Mouse (Mus musculus): ENCODE measurements at regions not wholly inside any gene's neighbourhood (a gene's known extent, or its start where the extent isn't known, plus 50 kb on each side); places are given as distances from the start of the nearest gene placed in this dataset.
"Not testable (repeated sequence)": the region's sequence is repeated elsewhere in the genome, so short reads cannot be mapped to it uniquely, and the experiment has no call there.

DNA sequence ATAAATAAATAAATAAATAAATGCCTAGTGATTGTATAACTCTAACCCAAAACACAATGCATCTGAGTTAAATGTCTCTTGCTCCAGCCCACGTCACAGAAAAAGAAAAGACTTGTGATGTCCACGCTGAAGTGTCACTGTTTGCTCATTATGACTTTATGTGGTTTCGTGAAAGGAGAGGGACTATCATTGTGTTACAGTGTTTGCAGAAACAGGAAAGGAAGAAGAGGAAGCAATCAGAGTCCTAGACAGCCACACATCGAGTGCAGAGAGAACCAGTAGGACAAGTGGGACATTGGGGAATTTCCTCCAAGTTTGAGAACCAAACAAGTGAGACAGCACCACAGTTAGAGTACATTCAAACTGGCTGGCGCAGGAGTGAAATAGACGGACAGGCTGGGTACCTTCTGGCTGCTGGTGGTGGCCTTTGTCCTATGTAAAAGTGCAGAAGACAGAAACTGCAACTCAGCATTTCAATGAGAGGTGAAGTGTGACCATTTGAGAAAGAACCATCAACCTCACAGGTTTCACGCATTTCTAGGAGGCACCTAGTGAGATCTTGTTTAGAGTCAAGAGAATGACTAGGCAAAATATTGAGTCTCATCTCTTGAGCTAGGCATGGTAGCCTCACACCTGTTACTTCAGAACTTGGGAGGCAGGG, 59.6 kb downstream of the Fasl start:
- no peaks in the 10 kb centered on the region for H3K9me3 ChIP-seq (replicated peaks; ENCODE audit: low read length)
- no peak; the same call in 1 of the 2 replicates for ATAC-seq (replicated peaks; ENCODE audit: low FRiP score, low read depth)
- H3K27me3 ChIP-seq (ENCODE audit: insufficient read depth, low read length), result no peaks in the 10 kb centered on the region
- WGBS, result 82% methylated on average over 7 of the region's 7 CpGs
- H3K27ac ChIP-seq, result no peak overlapping the region
- H3K36me3 ChIP-seq (ENCODE audit: insufficient read depth, low read length), result no peaks in the 10 kb centered on the region
- H3K4me2 ChIP-seq (ENCODE audit: low read length), result no peak overlapping the region
- DNase-seq (ENCODE audit: low spot score), result no peak
- no peak overlapping the region for H3K4me3 ChIP-seq (replicated peaks; ENCODE audit: low read depth, low read length)
- no peak overlapping the region for H3K9ac ChIP-seq (ENCODE audit: low read depth, low read length)
- H3K4me1 ChIP-seq (replicated peaks; ENCODE audit: insufficient read depth, low read length), result no peaks in the 10 kb centered on the region
- no peak for TF ChIP-seq CTCF (IDR thresholded peaks at IDR 0.05; ENCODE audit: low read depth)

DNA sequence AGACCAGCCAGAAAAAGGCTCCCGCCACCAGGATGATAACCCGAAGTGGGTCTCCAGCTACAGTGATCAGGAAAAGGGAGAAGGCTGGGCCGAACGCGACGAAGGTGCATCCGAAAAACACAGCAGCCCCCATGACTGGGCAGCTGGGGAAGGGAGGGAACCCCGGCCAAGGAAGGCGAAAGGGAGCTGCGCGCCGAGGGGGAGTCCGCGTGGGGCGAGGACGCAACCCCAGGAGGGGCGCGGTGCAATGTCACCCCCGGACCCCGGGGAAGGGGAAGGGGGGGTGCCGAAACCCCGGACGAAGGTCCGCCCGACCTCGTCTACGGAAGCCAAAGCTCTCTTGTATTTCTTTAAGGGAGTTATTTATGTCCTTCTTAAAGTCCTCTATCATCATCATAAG, 60.9 kb downstream of the Fasl start:
- not testable (repeated sequence) for H3K36me3 ChIP-seq (ENCODE audit: insufficient read depth, low read length); H3K27ac ChIP-seq; H3K9me3 ChIP-seq (replicated peaks; ENCODE audit: low read length); ATAC-seq (replicated peaks; ENCODE audit: low FRiP score, low read depth); DNase-seq (ENCODE audit: low spot score); H3K4me2 ChIP-seq (ENCODE audit: low read length); H3K9ac ChIP-seq (ENCODE audit: low read depth, low read length); H3K4me3 ChIP-seq (replicated peaks; ENCODE audit: low read depth, low read length); H3K4me1 ChIP-seq (replicated peaks; ENCODE audit: insufficient read depth, low read length); H3K27me3 ChIP-seq (ENCODE audit: insufficient read depth, low read length)
- WGBS, result 81% methylated on average over 9 of the region's 27 CpGs

DNA sequence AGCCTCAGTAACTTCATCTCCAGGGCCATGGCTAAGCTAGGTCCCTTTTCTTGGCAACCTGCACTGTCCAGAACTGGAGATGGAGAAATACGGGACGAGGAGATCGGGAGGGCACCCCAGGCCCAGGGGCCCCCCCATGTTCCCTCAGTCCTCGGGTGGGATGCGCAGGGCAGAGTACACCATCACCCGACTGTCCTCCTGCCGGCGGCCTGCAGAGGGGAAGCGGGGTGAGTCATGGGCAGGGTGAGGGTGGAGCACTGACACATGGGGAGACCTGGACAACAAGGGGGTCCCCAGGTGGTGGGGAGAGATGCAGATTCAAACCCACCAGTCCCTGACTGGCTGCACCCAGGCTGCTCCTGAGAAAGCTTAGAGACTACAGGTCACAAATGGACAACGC, 62.2 kb downstream of the Fasl start:
- not testable (repeated sequence) for H3K27me3 ChIP-seq (ENCODE audit: insufficient read depth, low read length); H3K27ac ChIP-seq; ATAC-seq (replicated peaks; ENCODE audit: low FRiP score, low read depth); H3K4me1 ChIP-seq (replicated peaks; ENCODE audit: insufficient read depth, low read length); H3K9me3 ChIP-seq (replicated peaks; ENCODE audit: low read length); DNase-seq (ENCODE audit: low spot score); H3K9ac ChIP-seq (ENCODE audit: low read depth, low read length); H3K4me2 ChIP-seq (ENCODE audit: low read length); H3K4me3 ChIP-seq (replicated peaks; ENCODE audit: low read depth, low read length); H3K36me3 ChIP-seq (ENCODE audit: insufficient read depth, low read length)
- no CpG with 5 or more reads among the region's 10 CpGs for WGBS

DNA sequence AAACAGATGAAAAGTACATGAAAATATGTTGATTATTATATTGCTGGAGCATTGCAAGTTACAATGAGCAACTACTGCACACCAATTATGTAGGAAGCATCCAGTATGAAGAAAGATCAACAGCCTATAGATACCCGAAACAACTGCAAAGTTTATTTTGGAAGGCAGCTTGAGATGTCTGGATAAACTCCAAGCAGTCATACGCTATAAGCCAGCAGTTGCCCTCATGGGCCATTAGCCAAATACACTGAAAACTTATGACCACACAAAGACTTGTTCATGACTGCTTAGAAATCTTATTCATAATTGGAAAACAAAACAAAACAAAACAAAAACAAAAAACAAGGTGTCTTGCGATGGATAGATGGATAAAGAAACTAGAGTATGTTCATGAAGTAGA, 68.4 kb downstream of the Fasl start:
- 48% methylated on average over 3 of the region's 3 CpGs for WGBS
- Histone ChIP-seq H3K4me1 (replicated peaks; ENCODE audit: insufficient read depth, low read length) (no peaks in the 10 kb centered on the region), H3K4me2 (ENCODE audit: low read length) (no peak overlapping the region), H3K27ac (no peak overlapping the region), H3K27me3 (ENCODE audit: insufficient read depth, low read length) (no peaks in the 10 kb centered on the region), H3K9me3 (replicated peaks; ENCODE audit: low read length) (no peaks in the 10 kb centered on the region), H3K4me3 (replicated peaks; ENCODE audit: low read depth, low read length) (no peak overlapping the region), H3K36me3 (ENCODE audit: insufficient read depth, low read length) (no peaks in the 10 kb centered on the region), H3K9ac (ENCODE audit: low read depth, low read length) (no peak overlapping the region)
- no peak for TF ChIP-seq CTCF (IDR thresholded peaks at IDR 0.05; ENCODE audit: low read depth)
- ATAC-seq (replicated peaks; ENCODE audit: low FRiP score, low read depth), result no peak
- no peak for DNase-seq (ENCODE audit: low spot score)

DNA sequence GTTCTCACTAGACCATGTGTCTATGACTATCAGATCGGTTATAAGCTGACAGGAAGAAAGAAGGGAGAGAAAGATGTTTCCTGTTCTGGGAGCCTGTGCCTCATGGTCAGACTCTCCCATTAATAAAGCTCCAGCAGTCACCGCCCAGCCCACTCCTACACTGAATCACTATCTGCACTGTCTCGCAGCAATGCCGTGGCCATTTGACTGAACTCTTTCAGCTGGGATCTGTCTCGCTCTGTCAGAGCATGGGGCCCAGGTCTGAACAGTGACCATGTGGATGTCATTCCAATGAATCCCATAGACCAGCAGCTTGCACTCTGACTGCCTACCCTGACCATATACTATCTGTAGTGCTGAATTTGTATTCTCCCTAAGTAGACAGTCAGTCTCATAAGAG, 70.0 kb downstream of the Fasl start:
- WGBS, result 18% methylated on average over 5 of the region's 5 CpGs
- Histone ChIP-seq H3K9me3 (replicated peaks; ENCODE audit: low read length) (no peaks in the 10 kb centered on the region), H3K4me1 (replicated peaks; ENCODE audit: insufficient read depth, low read length) (no peaks in the 10 kb centered on the region), H3K9ac (ENCODE audit: low read depth, low read length) (no peak overlapping the region), H3K27ac (no peak overlapping the region), H3K4me3 (replicated peaks; ENCODE audit: low read depth, low read length) (no peak overlapping the region), H3K4me2 (ENCODE audit: low read length) (no peak overlapping the region), H3K36me3 (ENCODE audit: insufficient read depth, low read length) (no peaks in the 10 kb centered on the region), H3K27me3 (ENCODE audit: insufficient read depth, low read length) (no peaks in the 10 kb centered on the region)
- DNase-seq (ENCODE audit: low spot score) (peak; percentile 70), ATAC-seq (replicated peaks; ENCODE audit: low FRiP score, low read depth) (0 out of 2 replicates have a peak, but pooled peaks have one; percentile 29)
- TF ChIP-seq CTCF (IDR thresholded peaks at IDR 0.05; ENCODE audit: low read depth), result no peak

DNA sequence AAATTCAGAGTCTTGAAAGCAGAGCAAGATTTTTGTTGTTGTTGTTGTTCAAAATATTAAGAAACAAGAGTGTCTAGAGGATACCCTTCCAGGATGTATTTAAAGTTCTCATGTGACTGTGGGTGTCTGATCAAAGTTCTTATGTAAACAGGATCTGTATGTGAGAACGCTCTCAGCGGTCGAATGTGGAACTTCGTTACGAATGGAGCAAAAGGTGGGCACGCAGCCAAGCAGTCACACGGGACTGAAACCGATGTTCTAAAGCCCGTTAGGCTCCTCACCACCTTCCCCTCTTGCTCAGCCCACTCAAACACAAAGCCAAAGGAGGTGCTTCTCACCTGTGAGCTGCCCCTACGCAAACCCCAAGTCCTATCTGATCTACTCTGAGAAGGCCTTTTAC, 75.4 kb downstream of the Fasl start:
- Histone ChIP-seq H3K27ac (no peak overlapping the region), H3K36me3 (ENCODE audit: insufficient read depth, low read length) (no peaks in the 10 kb centered on the region), H3K9me3 (replicated peaks; ENCODE audit: low read length) (no peaks in the 10 kb centered on the region), H3K9ac (ENCODE audit: low read depth, low read length) (no peak overlapping the region), H3K4me3 (replicated peaks; ENCODE audit: low read depth, low read length) (no peak overlapping the region), H3K27me3 (ENCODE audit: insufficient read depth, low read length) (no peaks in the 10 kb centered on the region), H3K4me2 (ENCODE audit: low read length) (peak overlapping the region; percentile 42), H3K4me1 (replicated peaks; ENCODE audit: insufficient read depth, low read length) (no peaks in the 10 kb centered on the region)
- 24% methylated on average over 10 of the region's 10 CpGs for WGBS
- DNase-seq (ENCODE audit: low spot score) (peak; percentile 85), ATAC-seq (replicated peaks; ENCODE audit: low FRiP score, low read depth) (no peak)
- TF ChIP-seq CTCF (IDR thresholded peaks at IDR 0.05; ENCODE audit: low read depth), result peak; percentile 49

DNA sequence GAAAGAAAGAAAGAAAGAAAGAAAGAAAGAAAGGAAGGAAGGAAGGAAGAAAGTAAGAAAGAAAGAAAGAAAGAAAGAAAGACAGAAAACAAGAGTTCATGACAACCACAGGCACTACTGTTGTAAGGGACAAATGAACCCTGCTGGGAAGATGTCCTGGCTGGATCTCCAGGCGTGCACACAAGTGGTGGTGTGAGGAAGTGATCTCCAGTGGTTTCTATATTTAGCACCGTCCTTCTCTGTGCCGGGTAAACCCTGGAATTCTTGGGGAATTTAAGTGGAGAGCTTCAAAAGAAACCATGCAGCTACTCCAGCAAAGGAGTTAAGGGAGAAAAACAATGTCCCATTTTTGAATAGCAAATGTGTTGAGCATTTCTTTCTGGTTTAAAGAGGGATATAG, 76.0 kb downstream of the Fasl start:
- H3K27ac ChIP-seq, result no peak overlapping the region
- WGBS, result 18% methylated on average over 3 of the region's 3 CpGs
- H3K27me3 ChIP-seq (ENCODE audit: insufficient read depth, low read length), result no peaks in the 10 kb centered on the region
- H3K9me3 ChIP-seq (replicated peaks; ENCODE audit: low read length), result no peaks in the 10 kb centered on the region
- H3K36me3 ChIP-seq (ENCODE audit: insufficient read depth, low read length), result no peaks in the 10 kb centered on the region
- DNase-seq (ENCODE audit: low spot score), result no peak
- H3K9ac ChIP-seq (ENCODE audit: low read depth, low read length), result no peak overlapping the region
- no peaks in the 10 kb centered on the region for H3K4me1 ChIP-seq (replicated peaks; ENCODE audit: insufficient read depth, low read length)
- H3K4me2 ChIP-seq (ENCODE audit: low read length), result no peak overlapping the region
- no peak overlapping the region for H3K4me3 ChIP-seq (replicated peaks; ENCODE audit: low read depth, low read length)
- no peak for TF ChIP-seq CTCF (IDR thresholded peaks at IDR 0.05; ENCODE audit: low read depth)
- no peak for ATAC-seq (replicated peaks; ENCODE audit: low FRiP score, low read depth)

All from kidney, postnatal 0 days (tissue).